In the genomic region with DNA sequence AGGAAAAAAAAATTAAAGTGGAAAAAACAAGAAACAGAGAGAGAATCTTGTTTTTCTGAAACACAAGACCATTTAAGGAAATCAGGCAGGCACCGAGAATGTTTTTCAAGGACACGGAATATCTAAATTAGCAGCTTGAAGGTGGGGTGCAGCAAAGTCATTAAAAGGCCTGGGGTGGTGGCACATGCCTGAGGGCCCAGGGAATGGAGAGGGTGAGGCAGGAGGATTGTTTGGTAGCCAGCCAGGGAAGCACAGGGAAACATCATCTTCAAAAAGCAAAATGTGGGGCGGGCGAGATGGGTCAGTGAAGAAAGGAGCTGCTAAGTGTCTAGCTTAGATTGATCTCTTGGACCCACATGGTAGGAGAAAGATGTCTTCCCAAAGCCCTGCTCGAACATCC, we compare ENCODE assay signal across 14 mouse cellular contexts. TPM values are rescaled to one million over a fixed set of nuclear protein-coding genes. Genes with fewer than 3 reads are reported as not detected.
A peak's percentile ranks its signal among the peaks of the same experiment; 100 is the strongest.
DNase-seq lines count a peak whose midpoint lies in the region; ATAC-seq and TF ChIP-seq lines count a peak whose summit lies in the region.
"Had no signal": no experiment of that assay in that cellular context is flagged by ENCODE, and none has a peak within 500 bp of the region (broad histone marks: within the 10 kb centered on the region; RNA-seq: fewer than 3 reads in every experiment).

No protein-coding gene starts in this region.

- no peak for DNase-seq in heart, postnatal 14 days
- no peak for DNase-seq in lung, postnatal 0 days (ENCODE audit: low spot score)
- no peak for DNase-seq in lung, postnatal 14 days
- no peak for DNase-seq in embryonic facial prominence, embryonic 14.5 days (ENCODE audit: low spot score)
- no peak for DNase-seq in c-Kit-positive CD71-positive TER-119-positive erythroid progenitor cells, embryonic 14.5 days (ENCODE audit: low spot score)

- no peak overlapping the region for H3K4me3 ChIP-seq in heart, embryonic 15.5 days
- no peak overlapping the region for H3K4me3 ChIP-seq in lung, postnatal 0 days (ENCODE audit: low read depth, low read length)
- H3K4me3 ChIP-seq in embryonic facial prominence, embryonic 14.5 days (ENCODE audit: low read depth, low read length), result no peak overlapping the region
- H3K4me3 ChIP-seq in limb, embryonic 13.5 days, result no peak overlapping the region
- H3K4me3 ChIP-seq: hindbrain, embryonic 15.5 days; layer of hippocampus, adult 2 months; midbrain, embryonic 15.5 days had no signal

- peaks cover 52% of the 10 kb centered on the region for H3K4me1 ChIP-seq in heart, embryonic 15.5 days (replicated peaks)
- H3K4me1 ChIP-seq in lung, postnatal 0 days (ENCODE audit: insufficient read depth, low read depth, low read length), result peaks cover 15% of the 10 kb centered on the region; the same call in 1 of the 2 replicates
- peaks cover 4% of the 10 kb centered on the region; the same call in 1 of the 2 replicates for H3K4me1 ChIP-seq in embryonic facial prominence, embryonic 14.5 days (ENCODE audit: control insufficient read depth, insufficient read depth, low read length)
- H3K4me1 ChIP-seq in limb, embryonic 13.5 days, result peaks cover 28% of the 10 kb centered on the region
- H3K4me1 ChIP-seq: midbrain, embryonic 15.5 days had no signal

- intact Hi-C loops in heart, postnatal 14 days (cut with DNase I), result loop anchor here (1.0 to 2.0 kb wide), 2 partner anchors 17 to 82 kb away; no protein-coding TSS in a partner anchor

- peak overlapping the region; percentile 36 for H3K27ac ChIP-seq in heart, embryonic 15.5 days
- H3K27ac ChIP-seq in lung, postnatal 0 days (ENCODE audit: low read length), result peak overlapping the region; percentile 91
- peak overlapping the region; percentile 69 for H3K27ac ChIP-seq in embryonic facial prominence, embryonic 14.5 days (replicated peaks; ENCODE audit: low read depth, low read length)
- peak overlapping the region; percentile 22 for H3K27ac ChIP-seq in limb, embryonic 13.5 days
- H3K27ac ChIP-seq: hindbrain, embryonic 15.5 days; layer of hippocampus, adult 2 months; midbrain, embryonic 15.5 days had no signal

- no peak for ATAC-seq in heart, embryonic 15.5 days (replicated peaks; ENCODE audit: insufficient number of reproducible peaks, insufficient read depth, low FRiP score, low read depth)
- ATAC-seq in lung, postnatal 0 days, result no peak
- no peak for ATAC-seq in embryonic facial prominence, embryonic 14.5 days (ENCODE audit: low read depth)
- ATAC-seq in limb, embryonic 13.5 days (ENCODE audit: low FRiP score, low read depth), result no peak
- ATAC-seq: midbrain, embryonic 15.5 days had no signal

- H3K27me3 ChIP-seq in heart, embryonic 15.5 days, result no peaks in the 10 kb centered on the region
- no peaks in the 10 kb centered on the region for H3K27me3 ChIP-seq in lung, postnatal 0 days (replicated peaks; ENCODE audit: insufficient read depth, low read length)
- H3K27me3 ChIP-seq in embryonic facial prominence, embryonic 14.5 days (replicated peaks; ENCODE audit: control insufficient read depth, insufficient read depth, low read length), result no peaks in the 10 kb centered on the region
- H3K27me3 ChIP-seq in limb, embryonic 13.5 days, result no peaks in the 10 kb centered on the region
- H3K27me3 ChIP-seq: hindbrain, embryonic 15.5 days; midbrain, embryonic 15.5 days; Patski had no signal

- H3K4me2 ChIP-seq in heart, embryonic 15.5 days, result no peak overlapping the region
- no peak overlapping the region for H3K4me2 ChIP-seq in lung, postnatal 0 days (replicated peaks; ENCODE audit: low read depth, low read length)
- no peak overlapping the region for H3K4me2 ChIP-seq in embryonic facial prominence, embryonic 14.5 days (ENCODE audit: low read depth, low read length)
- H3K4me2 ChIP-seq in limb, embryonic 13.5 days (replicated peaks), result no peak overlapping the region
- H3K4me2 ChIP-seq: hindbrain, embryonic 15.5 days; midbrain, embryonic 15.5 days had no signal

- 74% methylated on average over 5 of the region's 5 CpGs for WGBS in heart, embryonic 15.5 days
- WGBS in lung, postnatal 0 days, result 56% methylated on average over 5 of the region's 5 CpGs
- 72% methylated on average over 5 of the region's 5 CpGs for WGBS in embryonic facial prominence, embryonic 14.5 days
- WGBS in limb, embryonic 13.5 days, result 59% methylated on average over 5 of the region's 5 CpGs

- H3K9me3 ChIP-seq in heart, embryonic 15.5 days (replicated peaks), result no peaks in the 10 kb centered on the region
- no peaks in the 10 kb centered on the region for H3K9me3 ChIP-seq in lung, postnatal 0 days (ENCODE audit: low read length)
- H3K9me3 ChIP-seq in embryonic facial prominence, embryonic 14.5 days (ENCODE audit: control insufficient read depth, low read length), result no peaks in the 10 kb centered on the region
- H3K9me3 ChIP-seq in limb, embryonic 13.5 days, result no peaks in the 10 kb centered on the region
- H3K9me3 ChIP-seq: hindbrain, embryonic 15.5 days; midbrain, embryonic 15.5 days had no signal

- TF ChIP-seq EP300 in lung, postnatal 0 days (IDR thresholded peaks at IDR 0.05), result no peak

- no peak overlapping the region for H3K9ac ChIP-seq in heart, embryonic 15.5 days
- no peak overlapping the region for H3K9ac ChIP-seq in lung, postnatal 0 days (replicated peaks; ENCODE audit: low read depth)
- H3K9ac ChIP-seq in embryonic facial prominence, embryonic 14.5 days (ENCODE audit: low read depth, low read length), result no peak overlapping the region
- peak overlapping the region; percentile 31; the same call in 1 of the 2 replicates for H3K9ac ChIP-seq in limb, embryonic 13.5 days
- H3K9ac ChIP-seq: hindbrain, embryonic 15.5 days; midbrain, embryonic 15.5 days had no signal

- no peak for TF ChIP-seq CTCF in lung, postnatal 0 days (IDR thresholded peaks at IDR 0.05)

- H3K36me3 ChIP-seq in heart, embryonic 15.5 days, result peaks cover 27% of the 10 kb centered on the region
- H3K36me3 ChIP-seq in lung, postnatal 0 days (ENCODE audit: insufficient read depth, low read length), result peaks cover 7% of the 10 kb centered on the region; the same call in 1 of the 2 replicates
- H3K36me3 ChIP-seq in embryonic facial prominence, embryonic 14.5 days (ENCODE audit: control insufficient read depth, insufficient read depth, low read length), result peaks cover 88% of the 10 kb centered on the region
- peaks cover 84% of the 10 kb centered on the region for H3K36me3 ChIP-seq in limb, embryonic 13.5 days
- H3K36me3 ChIP-seq: hindbrain, embryonic 15.5 days; midbrain, embryonic 15.5 days had no signal

RNA-seq across cellular contexts. Expression of gene Kank2, which starts 10.9 kb away (rescaled TPM):
- polyA plus RNA-seq in heart, embryonic 15.5 days (2015; fragmentation: Nextera tagmentation; extraction: Ambion mirVana), result 20.0 and 26.3 TPM in 2 replicates
- total RNA-seq in heart, postnatal 14 days (2021), result 10 to 100 TPM; 52.6 to 53.3 TPM
- polyA plus RNA-seq in lung, postnatal 0 days (2015; fragmentation: Nextera tagmentation; extraction: Ambion mirVana), result 23.3 and 24.0 TPM in 2 replicates
- polyA plus RNA-seq in embryonic facial prominence, embryonic 14.5 days (2014; fragmentation: Nextera tagmentation; extraction: Ambion mirVana), result 10.7 and 12.1 TPM in 2 replicates
- polyA plus RNA-seq in limb, embryonic 13.5 days (2015; fragmentation: Nextera tagmentation; extraction: Ambion mirVana), result 18.9 and 21.3 TPM in 2 replicates
- polyA plus RNA-seq: CD4-positive, CD25-positive, alpha-beta regulatory T cell, adult 4 months had no signal

RNA-seq across cellular contexts. Expression of gene Spc24, which starts 27.6 kb away (rescaled TPM):
- 69.6 and 88.1 TPM in 2 replicates for polyA plus RNA-seq in heart, embryonic 15.5 days (2015; fragmentation: Nextera tagmentation; extraction: Ambion mirVana)
- 1 to 10 TPM; 4.7 to 6.5 TPM for total RNA-seq in heart, postnatal 14 days (2021)
- polyA plus RNA-seq in lung, postnatal 0 days (2015; fragmentation: Nextera tagmentation; extraction: Ambion mirVana), result 13.4 and 15.7 TPM in 2 replicates
- 70.4 and 81.9 TPM in 2 replicates for polyA plus RNA-seq in embryonic facial prominence, embryonic 14.5 days (2014; fragmentation: Nextera tagmentation; extraction: Ambion mirVana)
- polyA plus RNA-seq in limb, embryonic 13.5 days (2015; fragmentation: Nextera tagmentation; extraction: Ambion mirVana), result 109 and 117 TPM in 2 replicates

RNA-seq across cellular contexts. Expression of gene Angptl8, which starts 47.7 kb away (rescaled TPM):
- polyA plus RNA-seq in heart, embryonic 15.5 days (2015; fragmentation: Nextera tagmentation; extraction: Ambion mirVana), result 1.2 and 2.1 TPM in 2 replicates
- not detected for total RNA-seq in heart, postnatal 14 days (2021)
- 6.2 and 7.4 TPM in 2 replicates for polyA plus RNA-seq in lung, postnatal 0 days (2015; fragmentation: Nextera tagmentation; extraction: Ambion mirVana)
- 0.41 and 0.54 TPM in 2 replicates for polyA plus RNA-seq in embryonic facial prominence, embryonic 14.5 days (2014; fragmentation: Nextera tagmentation; extraction: Ambion mirVana)
- 0.67 and 0.91 TPM in 2 replicates for polyA plus RNA-seq in limb, embryonic 13.5 days (2015; fragmentation: Nextera tagmentation; extraction: Ambion mirVana)
- total RNA-seq: layer of hippocampus, adult 2 months; left cerebral cortex, adult 18-20 months had no signal
- polyA plus RNA-seq: CD4-positive, CD25-positive, alpha-beta regulatory T cell, adult 4 months; neural tube, embryonic 11.5 days had no signal

Comparison
In these comparisons a context has a peak if more than half of its experiments do, and no peak if none do; other contexts are left out.
1. H3K27ac ChIP-seq: peak in every context shown above with its lines; median percentile 91 in lung, postnatal 0 days; 69 in embryonic facial prominence, embryonic 14.5 days; 36 in heart, embryonic 15.5 days; 22 in limb, embryonic 13.5 days.